Mouse (Mus musculus) heart, adult 8-10 months (tissue): ENCODE data around the gene Galr2. TPM values are rescaled to one million over a fixed set of nuclear protein-coding genes. Genes with fewer than 3 reads are reported as not detected.

ENCODE experiments used
- DNase-seq: peaks from one replicate; pipeline ENCODE4 v3.0.0; 2022; ENCODE audit warnings: low spot score
- total RNA-seq, 4 experiments: library from RNA; stranded (reverse); gene quantifications; 2 replicates each; pipeline ENCODE4 v1.2.4; 2022

The Galr2 gene
- total RNA-seq, 4 experiments from 2014 or later = not detected

DNA sequence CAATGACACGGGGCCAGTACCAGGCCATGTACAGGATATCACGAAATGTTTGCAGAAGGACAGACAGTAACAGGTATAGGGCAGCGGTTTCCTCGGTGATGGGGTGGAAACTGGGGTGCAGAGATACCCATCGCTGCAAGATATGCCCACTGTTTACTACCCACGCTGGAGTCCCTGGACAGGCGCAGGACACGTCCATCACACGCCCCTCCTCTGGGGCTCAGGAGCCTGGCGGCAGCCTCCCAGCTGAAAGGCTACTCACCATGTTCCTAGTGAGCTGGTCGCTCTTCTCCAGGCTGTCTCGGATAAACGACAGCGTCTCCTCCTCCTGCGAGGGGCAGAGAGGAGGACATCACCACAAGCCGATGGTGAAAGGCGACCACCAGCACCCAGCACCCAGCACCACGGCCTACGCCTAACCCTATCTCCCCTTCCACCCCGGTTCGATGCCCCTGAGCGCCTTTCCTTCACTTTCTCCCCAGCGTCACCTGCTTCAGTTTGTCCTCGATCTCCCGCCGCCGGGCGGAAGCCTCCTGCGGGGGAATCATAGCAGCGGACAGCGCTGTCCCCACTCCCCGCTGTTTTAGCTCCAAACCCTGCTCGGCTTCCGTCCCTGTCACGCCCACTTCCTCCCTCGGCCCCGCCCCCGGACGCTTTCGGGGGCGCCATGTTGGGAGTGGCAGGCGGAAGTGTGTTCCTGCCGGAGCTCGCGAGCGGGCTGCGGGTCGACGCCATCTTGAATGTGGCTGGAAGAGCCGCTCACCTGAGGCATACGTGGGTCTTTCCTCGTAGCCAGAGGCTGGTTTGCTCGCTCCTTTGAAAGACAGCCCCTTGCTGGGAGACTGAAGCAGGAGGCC, 25.6 kb downstream of the Galr2 start:
- DNase-seq = peak; percentile 88

DNA sequence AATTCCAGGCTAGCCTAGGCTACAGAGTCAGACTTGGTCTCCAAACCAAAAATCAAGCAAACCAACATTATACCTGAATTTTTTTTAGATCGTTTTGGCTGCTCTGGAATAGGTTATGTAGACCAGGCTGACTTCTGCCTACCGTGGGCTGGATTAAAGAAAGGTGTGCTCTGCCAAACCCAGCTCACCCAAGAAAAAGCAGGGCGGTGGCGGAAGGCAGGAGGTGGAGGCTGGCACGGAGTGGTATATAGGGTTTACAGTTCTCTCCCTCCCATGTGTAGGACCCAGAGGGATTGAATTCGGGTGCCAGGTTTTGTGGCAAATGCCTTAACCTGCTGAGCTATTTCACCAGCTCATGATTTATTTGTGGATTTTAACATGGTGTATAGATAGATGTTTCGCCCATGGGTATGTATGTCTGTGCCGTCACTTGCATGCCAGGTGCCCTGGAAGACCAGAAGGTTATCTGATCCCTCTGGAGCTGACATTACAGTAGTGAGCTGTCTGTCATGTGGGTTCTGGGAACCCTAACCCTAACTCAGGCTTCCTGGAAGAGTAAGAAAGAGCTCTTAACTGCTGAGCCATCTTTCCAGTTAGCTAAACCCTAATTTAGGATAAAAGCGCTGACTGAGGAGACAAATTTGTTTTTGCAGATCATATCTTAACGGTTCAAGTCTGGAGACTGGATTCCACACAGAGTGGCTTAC, 26.4 kb downstream of the Galr2 start, which contains the start of gene Exoc7:
Gene Exoc7 (minus strand): TSS at position 215 of the 707 bp plus-strand sequence.
- DNase-seq = no peak

DNA sequence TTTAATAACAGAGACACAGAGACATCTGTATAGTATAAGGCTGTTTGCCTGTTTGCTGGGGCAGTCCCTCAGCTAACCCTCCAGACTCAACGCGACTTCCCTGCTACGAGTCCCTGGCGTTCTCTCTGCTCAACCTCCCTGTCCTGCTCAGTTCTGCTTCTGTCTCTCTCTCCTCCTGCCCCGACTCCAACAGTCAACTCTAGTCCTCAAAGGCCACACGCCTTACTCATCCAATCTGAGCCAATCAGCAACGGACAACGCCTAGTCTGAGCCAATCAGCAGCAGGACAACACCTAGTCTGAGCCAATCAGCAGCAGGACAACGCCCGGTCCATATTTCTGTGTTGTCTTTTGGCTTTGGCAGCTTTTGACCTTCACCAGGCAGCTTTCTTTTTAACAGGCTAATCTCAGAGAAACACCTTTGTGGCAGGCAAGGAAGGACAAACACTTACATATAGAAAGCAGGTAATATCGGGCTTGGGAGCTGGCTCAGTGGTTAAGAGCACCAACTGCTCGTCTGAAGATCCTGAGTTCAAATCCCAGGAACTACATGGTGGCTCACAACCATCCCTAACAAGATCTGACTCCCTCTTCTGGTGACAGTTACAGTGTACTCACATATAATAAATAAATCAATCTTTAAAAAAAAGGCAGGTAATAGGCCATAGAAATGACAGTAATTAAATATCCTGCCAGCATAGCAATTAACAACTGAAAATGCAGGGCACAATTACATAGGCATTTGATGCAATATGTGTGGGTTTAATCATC, 27.2 kb downstream of the Galr2 start:
- no peak for DNase-seq

DNA sequence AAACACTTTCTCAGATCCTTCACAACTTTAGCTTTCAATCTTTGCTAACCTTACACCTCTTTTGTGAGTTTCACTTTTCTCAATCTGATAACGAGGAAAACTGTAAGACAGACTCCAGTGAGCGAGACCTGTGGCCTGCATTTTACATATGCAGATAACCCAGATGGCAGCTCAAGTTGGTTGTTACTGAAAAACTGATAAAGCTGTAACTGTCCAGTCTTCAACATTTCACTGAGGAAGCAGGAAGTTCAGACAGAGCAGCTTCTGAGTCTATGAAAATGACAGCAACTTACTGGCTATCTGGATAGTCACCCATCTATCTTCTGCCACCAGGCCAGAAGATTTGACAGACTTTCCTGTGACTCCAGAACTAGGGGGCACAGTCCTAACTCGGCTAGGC, 28.9 kb downstream of the Galr2 start:
- DNase-seq = no peak

DNA sequence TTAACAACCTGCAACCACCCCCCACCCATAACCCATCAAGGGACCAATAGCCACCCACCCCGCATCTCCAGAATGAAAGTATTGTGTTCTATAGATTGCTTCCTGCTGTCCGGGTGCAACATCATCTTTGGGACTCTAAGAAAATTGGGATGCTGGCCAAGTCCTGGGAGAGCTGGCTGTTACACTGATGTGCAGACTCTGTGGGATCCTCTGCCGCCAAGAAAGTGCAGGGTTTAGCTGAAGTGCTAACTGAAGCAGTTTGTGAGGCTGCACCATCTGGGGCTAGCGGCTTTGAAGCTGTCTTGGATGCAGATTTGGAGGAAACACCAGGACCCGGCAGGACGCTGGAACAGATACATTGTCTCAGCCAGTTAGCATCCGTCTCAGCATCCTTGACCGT, 30.4 kb downstream of the Galr2 start:
- no peak for DNase-seq

DNA sequence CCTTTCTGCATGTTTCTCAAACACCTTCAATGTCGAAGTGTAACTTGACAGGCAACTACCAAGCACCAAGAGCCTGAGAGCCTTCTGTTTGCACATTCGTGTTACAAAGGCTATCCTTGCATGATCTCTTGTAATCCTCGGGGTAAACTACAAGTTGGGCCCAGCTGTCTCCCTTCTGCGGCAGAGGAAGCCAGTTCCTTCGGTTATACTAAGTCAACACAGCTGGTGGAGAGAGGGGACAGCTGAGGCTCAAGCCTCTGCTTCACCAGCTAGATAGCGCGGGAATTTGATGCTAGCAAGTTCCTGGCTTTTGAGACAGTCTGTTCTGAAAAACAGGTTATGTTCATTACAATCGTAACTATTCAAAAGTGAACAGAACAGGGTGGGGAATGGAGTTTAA, 31.6 kb downstream of the Galr2 start:
- DNase-seq = no peak

DNA sequence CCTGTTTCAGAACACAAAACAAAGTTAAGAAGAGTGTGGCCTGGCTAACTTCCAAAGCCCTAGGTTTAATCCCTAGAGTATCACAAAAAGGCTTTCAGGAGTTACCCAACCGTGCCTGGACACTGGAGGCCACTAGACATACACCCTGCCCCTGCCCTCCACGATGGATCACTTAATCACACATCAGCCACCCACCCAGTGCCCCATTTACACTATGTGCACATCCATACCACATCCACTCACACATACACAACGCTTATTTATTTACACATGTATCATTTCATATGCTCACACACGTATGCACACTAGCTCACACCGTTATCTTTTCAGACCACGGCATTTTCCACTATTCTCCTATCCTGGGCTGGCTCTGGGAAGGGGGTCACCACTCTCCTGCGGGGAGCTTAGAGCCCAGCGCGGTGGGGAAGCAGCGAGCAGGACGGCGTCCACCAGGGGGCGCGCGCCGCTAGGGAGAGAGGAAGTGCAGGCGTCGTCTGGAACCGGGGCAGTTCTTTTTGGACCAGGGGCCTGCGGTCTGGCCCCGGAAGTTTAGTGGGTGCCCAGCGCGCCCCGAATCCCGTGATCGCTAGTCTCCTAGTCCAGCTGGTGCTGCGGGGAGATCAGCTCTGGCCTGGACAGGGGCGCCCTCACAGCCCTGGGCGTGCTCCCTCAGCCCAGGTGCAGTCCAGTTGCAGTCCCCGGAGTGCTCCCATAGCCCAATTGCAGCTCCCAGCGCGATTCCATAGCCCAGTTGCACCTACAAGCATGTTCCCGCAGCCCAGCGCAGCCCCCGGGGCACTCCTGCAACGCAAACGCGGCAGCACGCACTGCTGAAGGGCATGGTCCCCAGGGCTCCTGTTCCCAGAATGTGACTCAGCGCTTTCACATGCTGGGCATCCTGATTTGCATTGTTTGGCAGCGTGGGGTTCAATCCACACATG, 38.2 kb downstream of the Galr2 start:
- DNase-seq = peak; percentile 76

DNA sequence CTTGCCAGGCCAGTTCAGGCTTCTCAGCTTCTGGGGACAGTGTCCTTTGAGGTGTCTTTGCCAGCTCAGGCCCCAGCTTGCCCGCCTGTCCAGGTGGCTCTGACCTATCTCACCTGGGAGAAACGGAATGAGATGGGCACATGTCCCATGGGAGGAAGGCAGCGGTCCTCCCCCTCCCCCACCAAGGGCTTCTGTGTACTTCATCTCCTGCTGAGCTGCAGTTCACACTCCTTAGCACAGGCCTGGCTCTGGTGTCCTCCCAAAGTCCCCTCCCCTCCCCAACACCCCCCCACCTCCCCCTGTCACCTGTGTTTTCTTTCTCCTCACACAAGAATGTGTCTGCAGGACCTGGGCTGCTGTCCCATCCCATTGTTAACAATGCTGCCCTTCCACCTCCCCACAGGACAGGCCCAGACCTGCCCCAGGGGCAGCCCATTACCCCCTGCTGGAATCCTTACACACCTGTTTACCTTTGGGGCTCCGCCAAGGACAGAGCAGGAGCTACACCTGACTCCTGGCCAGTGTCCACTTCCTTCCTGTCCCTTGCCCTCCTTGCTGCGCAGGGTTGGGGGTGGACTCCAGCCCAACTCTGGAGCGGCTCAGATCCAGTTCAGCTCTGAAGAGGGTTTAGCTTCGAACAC, 46.3 kb downstream of the Galr2 start:
- DNase-seq = no peak

DNA sequence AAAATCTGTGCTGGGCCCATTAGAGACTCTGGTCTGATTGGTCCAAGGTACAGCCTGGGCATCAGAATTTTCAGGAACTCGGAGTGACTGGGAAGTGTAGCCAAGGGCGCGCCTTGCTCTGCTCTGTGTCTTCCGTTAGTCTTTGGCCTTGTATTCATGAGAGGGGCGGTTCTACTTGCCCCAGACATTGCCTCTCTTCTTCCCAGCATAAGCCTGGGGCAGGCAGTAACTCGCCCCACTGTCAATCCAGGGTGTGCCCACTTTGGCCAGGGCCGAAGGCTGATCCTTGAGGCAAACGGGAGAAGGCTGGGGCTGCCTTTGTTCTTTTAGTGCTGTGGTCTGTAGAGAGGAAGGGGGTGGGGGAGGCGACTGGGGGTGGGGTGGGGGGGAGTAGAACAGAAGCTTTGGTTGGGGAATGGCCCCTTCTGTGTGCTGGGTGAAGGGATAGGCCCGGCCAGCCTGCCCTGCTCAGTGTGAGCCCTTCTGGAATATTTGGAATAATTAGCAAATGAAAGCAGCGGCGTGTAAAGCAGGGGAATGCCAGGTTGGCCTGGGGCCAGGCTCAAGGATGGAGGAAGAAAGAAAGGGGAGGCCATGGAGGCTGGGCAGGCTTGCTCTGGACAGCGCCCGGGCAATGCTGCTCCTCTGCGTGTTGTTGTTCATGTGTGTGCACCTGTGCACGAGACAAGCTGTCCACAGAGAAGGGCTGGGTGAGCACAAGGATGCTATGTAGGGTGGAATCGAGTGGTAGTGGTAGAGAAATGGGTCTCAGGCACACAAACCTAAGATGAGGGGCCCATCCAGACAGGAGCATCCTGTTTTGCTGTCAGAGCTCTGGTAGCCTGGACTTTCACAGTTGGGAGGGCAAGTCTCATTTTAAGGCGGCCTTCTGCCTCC, 48.8 kb downstream of the Galr2 start:
- DNase-seq = no peak

DNA sequence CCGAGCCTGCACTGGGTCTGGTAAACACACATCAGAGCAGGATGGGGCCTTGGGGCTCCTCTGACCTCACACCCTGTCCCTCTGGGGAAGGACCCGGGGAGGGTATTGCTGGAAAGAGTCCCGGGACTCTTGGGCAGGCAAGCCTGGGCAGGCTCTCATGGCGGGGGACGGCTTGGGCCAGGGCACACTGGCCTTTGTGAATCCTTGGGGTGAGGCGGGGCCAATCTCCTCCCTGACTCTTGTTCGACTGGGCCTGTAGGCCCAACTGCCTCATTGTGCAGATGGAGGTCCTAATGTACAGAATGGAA, 49.4 kb downstream of the Galr2 start:
- no peak for DNase-seq

DNA sequence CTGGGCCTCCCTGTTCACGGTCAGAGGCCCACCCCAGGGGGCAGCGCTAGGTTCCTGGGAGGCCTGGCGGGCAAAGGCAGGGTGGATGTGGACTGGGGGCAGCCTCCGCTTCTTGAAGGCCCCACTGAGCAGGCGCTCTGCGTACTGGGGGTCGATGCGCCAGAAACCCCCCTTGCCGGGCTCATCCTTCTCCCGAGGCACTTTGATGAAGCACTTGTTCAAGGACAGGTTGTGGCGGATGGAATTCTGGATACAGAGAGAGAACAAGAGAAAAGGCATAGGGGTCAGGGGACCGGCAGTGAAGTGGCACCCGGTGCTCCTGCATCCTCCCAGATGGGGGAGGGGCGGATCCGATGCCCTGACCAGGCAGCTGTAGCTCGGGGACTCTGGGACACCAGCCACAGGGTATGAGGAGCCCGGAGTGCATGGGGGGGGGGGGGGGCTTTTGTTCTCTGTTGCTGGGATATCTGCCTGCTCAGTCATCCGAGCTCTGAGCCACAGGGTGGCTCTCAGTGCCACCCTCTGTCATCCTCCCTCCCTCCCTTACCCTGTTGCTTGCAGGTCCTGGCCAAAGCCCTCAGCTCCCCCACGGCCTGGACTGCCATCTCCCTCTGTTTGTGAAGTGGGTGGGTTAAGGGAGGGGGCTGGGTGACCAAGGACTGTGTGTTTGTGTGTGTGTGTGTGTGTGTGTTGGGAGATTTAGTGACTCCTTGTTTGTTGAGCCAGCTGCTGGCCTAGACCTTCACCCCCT, 51.7 kb downstream of the Galr2 start:
- no peak for DNase-seq

DNA sequence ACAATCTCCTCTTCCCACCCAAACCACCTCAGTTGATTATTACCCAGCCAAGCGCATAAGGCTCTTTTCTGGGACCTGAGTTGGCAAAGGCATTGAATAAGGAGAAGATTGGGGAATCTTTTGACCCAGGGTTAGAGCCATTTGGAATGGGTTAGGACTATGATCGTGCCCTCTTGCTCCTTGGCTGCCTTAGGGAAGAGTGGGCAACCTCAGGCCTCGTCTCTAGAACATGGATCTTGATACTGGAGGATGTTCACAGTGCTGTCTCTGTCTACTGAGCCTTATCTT, 52.2 kb downstream of the Galr2 start:
- no peak for DNase-seq

Other genes starting within 250 kb of the Galr2 start
- 1 to 10 TPM in 2 of 4 experiments, under 1 TPM in 2; 0.41 to 1.4 (median 0.83) TPM for gene Unc13d, start 203.0 kb upstream of the Galr2 start, total RNA-seq
- gene Wbp2, start 193.9 kb upstream of the Galr2 start, total RNA-seq = 100 to 1,000 TPM; 108 to 126 (median 116) TPM
- gene Trim47, start 153.7 kb upstream of the Galr2 start, total RNA-seq = 10 to 100 TPM; 17.9 to 25.7 (median 22.1) TPM
- gene Trim65, start 149.8 kb upstream of the Galr2 start, total RNA-seq = 1 to 10 TPM; 6.6 to 8.2 (median 7.6) TPM
- gene Mrpl38, start 142.1 kb upstream of the Galr2 start, total RNA-seq = 10 to 100 TPM; 60.0 to 66.2 (median 63.9) TPM
- gene Fbf1, start 112.8 kb upstream of the Galr2 start, total RNA-seq = 10 to 100 TPM; 14.5 to 16.4 (median 15.2) TPM
- gene Ten1, start 82.1 kb upstream of the Galr2 start, total RNA-seq = 10 to 100 TPM; 10.1 to 15.1 (median 10.8) TPM
- gene Acox1, start 81.9 kb upstream of the Galr2 start, total RNA-seq = 100 to 1,000 TPM; 199 to 220 (median 213) TPM
- under 1 TPM; 0.49 to 0.94 (median 0.56) TPM for gene Evpl, start 42.9 kb upstream of the Galr2 start, total RNA-seq
- gene Srp68, start 6.7 kb upstream of the Galr2 start, total RNA-seq = 10 to 100 TPM; 61.3 to 72.1 (median 66.2) TPM
- 10 to 100 TPM; 49.0 to 65.8 (median 54.2) TPM for gene Exoc7, start 26.3 kb downstream of the Galr2 start, total RNA-seq
- gene Foxj1, start 54.5 kb downstream of the Galr2 start, total RNA-seq = under 1 TPM in 1 of 4 experiments, not detected in 3; 0.26 TPM
- gene Rnf157, start 132.1 kb downstream of the Galr2 start, total RNA-seq = 10 to 100 TPM in 2 of 4 experiments, 1 to 10 TPM in 2; 7.5 to 12.5 (median 9.4) TPM
- gene Ubald2, start 153.2 kb downstream of the Galr2 start, total RNA-seq = 10 to 100 TPM; 28.2 to 36.0 (median 32.7) TPM
- under 1 TPM in 1 of 4 experiments, not detected in 3; 0.03 TPM for gene Qrich2, start 185.3 kb downstream of the Galr2 start, total RNA-seq
- 10 to 100 TPM; 24.5 to 29.9 (median 26.0) TPM for gene Prpsap1, start 213.3 kb downstream of the Galr2 start, total RNA-seq
- gene Sphk1, start 250.0 kb downstream of the Galr2 start, total RNA-seq = 1 to 10 TPM in 1 of 4 experiments, under 1 TPM in 3; 0.57 to 1.3 (median 0.98) TPM